Mouse (Mus musculus) retina, postnatal 1 day (tissue): ENCODE data around the gene Myod1.

Experiments
- DNase-seq: peaks from one replicate; pipeline ENCODE4 v3.0.0-alpha.2; 2012

Gene Myod1

GRCm38 (mm10) chr7:46418102-46418622 lies 41.9 kb downstream of the Myod1 start:
- DNase-seq = peak; percentile 58

GRCm38 (mm10) chr7:46421535-46421934 lies 45.3 kb downstream of the Myod1 start:
- no peak for DNase-seq

- DNase-seq = peak; percentile 32
These were observed 45.9 kb downstream of the Myod1 start for GRCm38 (mm10) chr7:46422052-46422763.

GRCm38 (mm10) chr7:46422764-46423412 lies 46.6 kb downstream of the Myod1 start:
- peak; percentile 70 for DNase-seq

GRCm38 (mm10) chr7:46423951-46424350 lies 47.7 kb downstream of the Myod1 start:
- no peak for DNase-seq

- no peak for DNase-seq
These were observed 48.7 kb downstream of the Myod1 start for GRCm38 (mm10) chr7:46425012-46425411.
